Comparison of ENCODE assay signal across 17 mouse cellular contexts in genomic region chr7:78690956-78691355, GRCm38 (mm10). TPM values are rescaled to one million over a fixed set of nuclear protein-coding genes. Genes with fewer than 3 reads are reported as not detected.
A peak's percentile ranks its signal among the peaks of the same experiment; 100 is the strongest.
DNase-seq lines count a peak whose midpoint lies in the region; TF ChIP-seq lines count a peak whose summit lies in the region.
"Had no signal": no experiment of that assay in that cellular context is flagged by ENCODE, and none has a peak within 500 bp of the region (broad histone marks: within the 10 kb centered on the region; RNA-seq: fewer than 3 reads in every experiment).

No protein-coding gene starts in this region.

- TF ChIP-seq CTCF in layer of hippocampus, adult 2 months (conservative IDR thresholded peaks at IDR 0.05): no peak
- TF ChIP-seq CTCF in embryonic fibroblast, embryonic 13.5 days (IDR thresholded peaks at IDR 0.05; ENCODE audit: borderline replicate concordance, insufficient read depth, low read length): no peak
- no peak for TF ChIP-seq CTCF in olfactory bulb, adult 2 months (IDR thresholded peaks at IDR 0.05; ENCODE audit: insufficient read depth, low read depth, low read length)

- TF ChIP-seq POLR2A in embryonic fibroblast, embryonic 13.5 days (IDR thresholded peaks at IDR 0.05; ENCODE audit: low read depth, low read length): no peak
- no peak for TF ChIP-seq POLR2A in olfactory bulb, adult 2 months (IDR thresholded peaks at IDR 0.05; ENCODE audit: insufficient read depth, low read depth, low read length)

- no peaks in the 10 kb centered on the region for H3K9me3 ChIP-seq in embryonic facial prominence, embryonic 10.5 days
- H3K9me3 ChIP-seq: embryonic facial prominence, embryonic 12.5 days; forebrain, embryonic 15.5 days; G1E; liver, embryonic 12.5 days; midbrain, embryonic 13.5 days; neural tube, embryonic 12.5 days had no signal

- 24% methylated on average over 3 of the region's 3 CpGs for WGBS in olfactory bulb, adult 2 months
- 61% methylated on average over 3 of the region's 3 CpGs for WGBS in embryonic facial prominence, embryonic 10.5 days

- H3K27me3 ChIP-seq in embryonic facial prominence, embryonic 10.5 days (replicated peaks; ENCODE audit: low read depth, poor library complexity, severe bottlenecking): no peaks in the 10 kb centered on the region
- H3K27me3 ChIP-seq: embryonic facial prominence, embryonic 12.5 days; forebrain, embryonic 15.5 days; liver, embryonic 12.5 days; midbrain, embryonic 13.5 days; neural tube, embryonic 12.5 days had no signal

- peak overlapping the region; percentile 71; the same call in 1 of the 2 replicates for H3K27ac ChIP-seq in layer of hippocampus, adult 2 months
- peak overlapping the region; percentile 95 for H3K27ac ChIP-seq in embryonic fibroblast, embryonic 13.5 days (ENCODE audit: insufficient read depth, low read length)
- H3K27ac ChIP-seq in olfactory bulb, adult 2 months (ENCODE audit: insufficient read depth, low read depth, low read length): peak overlapping the region; percentile 92
- H3K27ac ChIP-seq in embryonic facial prominence, embryonic 10.5 days (replicated peaks): no peak overlapping the region
- H3K27ac ChIP-seq: embryonic facial prominence, embryonic 12.5 days; forebrain, embryonic 15.5 days; liver, embryonic 12.5 days; midbrain, embryonic 13.5 days; neural tube, embryonic 12.5 days had no signal

- peaks cover 4% of the 10 kb centered on the region; the same call in 1 of the 2 replicates for H3K4me1 ChIP-seq in embryonic fibroblast, embryonic 13.5 days (ENCODE audit: control insufficient read depth, insufficient read depth, low read length)
- H3K4me1 ChIP-seq in olfactory bulb, adult 2 months (ENCODE audit: control insufficient read depth, insufficient read depth, low read length): peaks cover 6% of the 10 kb centered on the region
- no peaks in the 10 kb centered on the region for H3K4me1 ChIP-seq in embryonic facial prominence, embryonic 10.5 days
- H3K4me1 ChIP-seq: embryonic facial prominence, embryonic 12.5 days; forebrain, embryonic 15.5 days; liver, embryonic 12.5 days; midbrain, embryonic 13.5 days; neural tube, embryonic 12.5 days had no signal

- no peak overlapping the region for H3K4me3 ChIP-seq in layer of hippocampus, adult 2 months
- no peak overlapping the region for H3K4me3 ChIP-seq in embryonic fibroblast, embryonic 13.5 days (ENCODE audit: insufficient read depth, low read length)
- no peak overlapping the region for H3K4me3 ChIP-seq in olfactory bulb, adult 2 months (ENCODE audit: insufficient read depth, low read depth, low read length)
- H3K4me3 ChIP-seq in embryonic facial prominence, embryonic 10.5 days: no peak overlapping the region
- H3K4me3 ChIP-seq: embryonic facial prominence, embryonic 12.5 days; forebrain, embryonic 15.5 days; liver, embryonic 12.5 days; midbrain, embryonic 13.5 days; neural tube, embryonic 12.5 days had no signal

- H3K36me3 ChIP-seq in embryonic facial prominence, embryonic 10.5 days (replicated peaks): no peaks in the 10 kb centered on the region
- H3K36me3 ChIP-seq: embryonic facial prominence, embryonic 12.5 days; forebrain, embryonic 15.5 days; G1E; liver, embryonic 12.5 days; midbrain, embryonic 13.5 days; neural tube, embryonic 12.5 days had no signal

- peak; percentile 39 to 70 for DNase-seq in layer of hippocampus, adult 2 months (ENCODE audit: low spot score in 2 of 2)
- DNase-seq in layer of hippocampus, postnatal 10 days (ENCODE audit: low spot score in 2 of 2): no peak
- DNase-seq in NIH3T3 (ENCODE audit: low read depth): peak; percentile 72
- no peak for DNase-seq in spleen, adult 18-20 months
- no peak for DNase-seq in embryonic facial prominence, embryonic 10.5 days (ENCODE audit: low spot score)
- DNase-seq: cerebellum, adult 8-10 months; heart, adult 18-20 months; heart, postnatal 14 days; kidney, postnatal 36 days had no signal

RNA-seq across cellular contexts. Expression of gene Ntrk3, which starts 46.9 kb away (rescaled TPM):
- 100 to 1,000 TPM; 226 to 238 TPM for total RNA-seq in layer of hippocampus, adult 2 months (2021)
- 100 to 1,000 TPM; 173 to 199 TPM for total RNA-seq in layer of hippocampus, postnatal 10 days (2021)
- 6.0 and 8.5 TPM in 2 replicates for polyA plus RNA-seq in embryonic fibroblast, embryonic 13.5 days (2011; ENCODE audit: insufficient read length, low read depth, missing spikeins)
- polyA plus RNA-seq in olfactory bulb, adult 2 months (2012; ENCODE audit: insufficient read depth, insufficient read length, low replicate concordance, missing spikeins): 50.1 TPM in 1 of 2 replicates, not detected in the other
- polyA plus RNA-seq in embryonic facial prominence, embryonic 10.5 days (2016; fragmentation: Nextera tagmentation; extraction: Ambion mirVana): 1.8 and 1.9 TPM in 2 replicates
- polyA plus RNA-seq: G1E had no signal

Comparison
In these comparisons a context has a peak if more than half of its experiments do, and no peak if none do; other contexts are left out.
1. DNase-seq: peak in layer of hippocampus, adult 2 months (2 of 2) and NIH3T3 (single experiment); none in layer of hippocampus, postnatal 10 days (0 of 2), spleen, adult 18-20 months (0 of 2) and embryonic facial prominence, embryonic 10.5 days (single experiment).